Mouse (Mus musculus) heart, adult 18-20 months (tissue): Measurements from ENCODE around the gene Tec. TPM values are rescaled to one million over a fixed set of nuclear protein-coding genes. Genes with fewer than 3 reads are reported as not detected.

Source experiments
- DNase-seq, 2 experiments: peaks; one replicate each; pipeline ENCODE4 v3.0.0; 2021 to 2022; ENCODE audit warnings: mixed read lengths in 1 of 2
- total RNA-seq, 2 experiments: library from RNA; stranded (reverse); gene quantifications; 2 replicates each; pipeline ENCODE4 v1.2.3; 2021

The Tec gene
- total RNA-seq, 2 experiments from 2014 or later: 15.0 to 16.8 TPM

DNA sequence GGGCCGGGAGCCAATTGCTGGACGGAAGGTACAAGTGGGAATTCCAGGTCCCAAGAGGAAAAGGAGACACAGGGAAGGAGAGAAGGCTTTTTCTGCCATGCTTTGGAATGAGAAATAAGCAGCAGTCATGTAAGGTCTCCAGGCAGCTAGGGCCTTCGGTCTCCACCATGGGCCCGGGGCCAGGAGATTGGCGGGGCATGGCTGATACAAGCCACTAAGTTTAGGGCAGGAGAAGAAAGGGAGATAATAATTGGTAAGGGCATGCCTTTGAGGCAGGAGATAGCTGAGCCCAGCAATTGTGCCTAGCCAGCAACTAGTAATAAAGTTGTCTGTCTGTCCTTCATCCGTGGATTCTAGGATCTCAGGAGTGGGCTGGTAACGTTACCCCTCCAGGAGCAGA lies 85.2 kb downstream of the Tec start:
- no peak for DNase-seq

DNA sequence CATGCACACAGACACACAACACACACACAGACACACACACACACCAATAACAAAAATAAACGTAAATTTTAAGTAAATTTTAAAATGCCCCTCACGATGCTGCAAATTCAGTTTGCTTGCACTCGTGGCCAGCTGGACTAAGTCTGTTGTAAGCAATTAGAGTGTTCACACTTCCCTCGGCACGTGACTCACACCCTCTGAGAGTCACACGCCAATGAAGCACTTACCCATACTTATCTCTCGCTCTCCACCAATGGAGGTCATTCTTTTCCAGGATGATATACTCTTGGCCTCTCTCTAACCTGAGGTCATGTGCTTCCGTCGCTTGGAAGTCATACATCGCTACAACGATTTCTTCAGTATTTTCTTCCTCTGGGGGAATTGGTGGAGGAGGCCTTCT lies 86.5 kb downstream of the Tec start:
- DNase-seq: no peak

DNA sequence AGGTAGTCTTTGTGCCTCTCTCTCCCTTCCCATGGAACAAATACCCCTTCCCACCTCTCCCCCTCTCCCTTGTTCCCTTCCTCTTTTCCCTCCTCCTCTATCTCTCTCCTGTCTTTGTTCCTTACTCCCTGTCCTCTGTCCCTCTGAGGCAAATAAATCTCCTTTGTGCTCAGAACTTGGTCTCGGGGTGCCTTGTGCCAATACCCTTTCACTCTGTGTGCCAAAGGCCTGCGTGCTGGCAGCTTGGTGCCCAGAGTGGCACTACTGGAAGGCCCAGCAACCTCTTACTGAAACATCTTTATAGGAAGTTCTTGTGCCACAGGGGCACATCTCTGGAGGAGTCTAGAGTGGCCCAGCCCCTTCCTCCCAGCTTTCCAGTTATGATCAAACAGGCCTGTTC lies 91.7 kb downstream of the Tec start:
- DNase-seq: no peak

DNA sequence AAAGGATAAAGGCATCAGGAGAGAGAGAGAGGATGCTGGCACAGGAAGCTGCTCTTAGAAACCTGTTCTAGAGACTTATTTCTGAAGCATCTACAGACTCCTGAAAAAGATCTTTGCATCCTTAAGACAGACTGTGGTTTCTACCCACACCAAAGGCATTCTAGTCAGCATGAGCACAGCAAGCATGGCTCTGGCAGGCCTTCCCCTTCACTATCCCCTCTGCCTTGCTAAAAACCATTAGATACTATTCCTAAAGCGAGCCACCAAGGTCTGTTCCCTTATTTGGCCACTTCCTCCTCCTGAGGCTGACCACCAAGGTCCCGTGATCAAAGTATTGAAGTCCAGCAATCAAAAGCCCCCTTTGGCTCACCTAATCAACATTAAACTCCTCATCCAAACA lies 92.2 kb downstream of the Tec start:
- no peak for DNase-seq

DNA sequence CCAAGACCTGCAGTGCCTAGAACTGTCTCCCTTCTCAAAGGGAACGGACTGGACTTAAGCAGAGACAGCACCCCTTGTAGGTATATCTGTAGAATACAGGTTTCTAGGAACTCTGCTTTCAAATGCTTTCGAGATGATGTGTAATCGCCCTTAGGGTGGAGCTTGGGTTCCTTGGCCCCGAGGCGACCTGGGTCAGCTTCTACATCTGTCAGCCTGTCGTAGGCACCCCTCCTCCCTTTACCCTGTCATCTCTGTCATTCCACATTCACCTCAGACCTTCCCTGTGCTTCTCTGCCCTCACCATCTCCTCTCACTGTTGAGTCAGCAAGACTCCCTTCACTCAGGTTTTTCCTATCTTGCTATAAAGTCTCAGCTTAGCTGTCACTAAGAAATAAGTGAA lies 98.4 kb downstream of the Tec start:
- DNase-seq: no peak

DNA sequence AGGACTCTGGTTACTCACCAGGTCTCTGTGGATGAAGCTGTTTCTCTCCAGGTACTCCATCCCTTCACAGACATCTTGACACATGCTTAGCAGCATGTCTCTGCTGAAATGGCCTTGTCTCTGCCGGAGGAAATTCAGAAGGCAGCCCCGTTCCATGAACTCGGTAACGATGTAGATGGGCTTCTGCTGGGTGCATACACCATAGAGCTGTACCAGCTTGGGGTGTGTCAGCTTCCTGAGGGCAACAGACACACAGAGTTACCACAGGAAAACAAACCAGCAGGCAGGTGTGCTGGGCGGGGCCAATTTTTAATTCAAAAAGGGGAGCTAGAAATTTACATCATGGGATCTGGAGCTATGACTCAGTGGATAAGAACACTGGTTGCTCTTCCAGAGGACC lies 104.7 kb downstream of the Tec start:
- DNase-seq: no peak

DNA sequence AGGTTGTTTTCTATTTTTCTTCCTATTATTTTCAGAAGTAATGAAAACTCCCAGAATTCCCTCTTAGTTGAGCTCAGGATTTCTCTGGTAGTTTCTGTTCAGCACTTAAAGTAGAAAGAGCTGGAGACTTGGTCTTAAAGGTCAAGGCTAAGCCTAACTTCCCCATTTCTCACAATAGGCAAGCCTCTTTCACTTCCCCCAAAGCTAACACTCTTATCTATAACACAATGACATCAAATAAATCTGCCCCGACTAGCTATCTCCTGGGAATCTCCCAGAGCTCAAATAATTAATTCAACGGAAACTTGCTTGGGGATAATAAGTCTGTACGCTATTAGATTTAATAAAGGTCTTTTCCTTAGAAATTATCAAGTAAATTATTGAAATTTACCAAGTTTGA lies 105.3 kb downstream of the Tec start:
- peak in 1 of 2 experiments; percentile 6 for DNase-seq

DNA sequence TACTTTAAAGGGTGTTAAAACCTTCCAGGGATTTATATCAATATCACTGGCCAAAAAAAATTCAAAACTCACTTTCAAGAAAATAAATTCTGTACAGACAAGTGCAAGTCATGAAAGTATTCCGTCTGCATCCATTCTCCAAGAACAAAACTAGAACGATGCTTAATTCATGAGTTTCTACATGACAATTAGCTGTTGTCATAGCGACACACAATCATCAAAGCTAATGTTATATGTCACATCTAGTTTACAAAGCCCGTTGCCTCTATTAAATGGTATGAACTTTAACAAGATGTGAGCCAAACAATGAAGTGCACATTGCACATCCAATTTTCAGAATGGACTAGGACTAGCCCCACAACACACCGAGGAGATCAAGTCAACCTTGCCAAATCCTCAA lies 106.5 kb downstream of the Tec start:
- DNase-seq: no peak

DNA sequence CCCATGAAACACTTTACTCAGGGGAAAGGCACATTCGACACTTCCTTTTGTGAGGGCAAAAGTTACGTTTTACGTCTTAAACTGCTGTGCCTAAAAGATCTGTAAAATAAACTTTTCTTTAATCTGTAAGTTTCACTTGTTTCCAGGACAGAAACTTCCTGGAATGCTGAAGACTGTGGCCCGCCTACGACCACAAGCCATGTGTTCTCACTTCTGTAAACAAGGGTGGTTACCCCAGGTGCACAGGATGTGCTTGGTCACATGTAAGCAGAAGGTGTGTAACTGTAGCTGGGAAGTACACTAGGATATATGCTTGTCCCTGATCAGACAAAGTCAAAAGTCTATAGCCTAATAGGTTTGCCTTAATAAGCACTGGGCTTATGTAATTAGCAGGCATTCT lies 107.0 kb downstream of the Tec start:
- peak in 1 of 2 experiments; percentile 4 for DNase-seq

DNA sequence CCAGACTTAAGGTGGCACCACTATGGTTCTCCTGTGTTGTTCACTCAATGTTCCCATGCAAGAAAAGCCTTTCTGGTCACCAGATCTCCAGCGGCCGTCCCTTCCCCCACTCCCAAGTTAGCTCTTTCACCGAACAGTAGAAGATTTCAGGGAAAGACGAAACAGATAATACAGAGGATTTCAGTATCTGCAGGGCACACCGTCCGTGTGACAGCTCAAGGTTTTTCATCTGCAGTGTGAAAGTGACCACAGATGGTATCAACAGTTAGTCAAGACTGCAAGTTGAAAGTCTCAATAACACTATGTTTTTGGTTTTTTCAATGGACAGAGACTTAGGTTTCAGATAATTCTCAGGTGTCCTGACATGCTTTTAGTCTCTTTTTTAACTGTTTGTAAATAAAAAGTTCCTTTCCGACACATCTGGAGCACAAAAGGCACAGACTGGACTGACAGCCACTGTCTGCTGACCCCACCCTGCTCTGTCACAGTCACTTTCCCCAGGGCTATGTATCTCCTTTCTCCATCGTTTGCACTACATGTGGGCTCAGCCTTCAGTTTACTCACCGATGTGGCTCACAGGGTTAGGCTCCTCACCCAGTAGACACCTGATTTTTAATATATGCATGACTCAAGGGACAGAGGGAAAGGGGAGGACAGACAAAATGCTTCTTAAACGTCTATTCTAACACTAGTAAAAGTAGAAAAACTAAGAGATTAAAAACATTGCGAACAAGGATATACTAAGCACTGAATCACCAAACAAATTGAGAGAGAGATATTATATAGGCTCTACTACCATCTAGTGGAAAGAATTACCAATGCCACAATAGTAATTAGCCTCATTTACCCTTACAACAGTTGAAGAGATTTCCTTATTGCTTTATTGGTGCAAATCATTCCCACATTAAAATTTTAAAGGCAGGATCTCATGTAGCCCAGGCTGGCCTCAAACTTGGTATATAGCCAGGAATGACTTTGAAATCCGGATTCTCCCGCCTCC lies 109.1 kb downstream of the Tec start:
- no peak for DNase-seq

DNA sequence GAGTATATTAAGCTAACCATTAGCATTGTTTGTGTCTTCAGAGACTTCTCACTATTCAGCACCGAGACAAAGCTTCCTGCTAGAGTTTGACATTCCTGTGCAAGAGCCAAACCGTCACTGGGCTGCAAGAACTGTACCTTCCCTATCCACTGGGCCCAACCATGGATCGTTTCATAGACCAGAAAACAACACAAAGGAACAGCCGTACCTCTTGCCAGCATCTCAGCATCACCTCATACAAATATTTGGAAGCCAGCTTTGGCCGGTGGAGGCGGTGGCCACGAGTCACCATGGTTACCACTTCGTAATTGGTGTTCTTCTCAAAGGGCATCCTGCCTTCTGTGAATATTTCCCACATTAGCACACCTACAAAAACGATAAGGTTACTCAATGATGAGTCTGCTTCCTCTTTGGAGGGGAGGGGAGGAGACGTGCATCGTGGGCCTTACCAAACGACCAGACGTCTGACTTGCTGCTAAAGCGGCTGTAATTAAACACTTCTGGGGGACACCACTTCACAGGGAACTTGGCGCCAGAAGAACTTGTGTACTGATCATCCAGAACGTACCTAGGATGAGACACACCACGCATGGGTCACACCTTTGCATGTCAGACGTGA lies 111.0 kb downstream of the Tec start:
- peak in 1 of 2 experiments; percentile 4 for DNase-seq

DNA sequence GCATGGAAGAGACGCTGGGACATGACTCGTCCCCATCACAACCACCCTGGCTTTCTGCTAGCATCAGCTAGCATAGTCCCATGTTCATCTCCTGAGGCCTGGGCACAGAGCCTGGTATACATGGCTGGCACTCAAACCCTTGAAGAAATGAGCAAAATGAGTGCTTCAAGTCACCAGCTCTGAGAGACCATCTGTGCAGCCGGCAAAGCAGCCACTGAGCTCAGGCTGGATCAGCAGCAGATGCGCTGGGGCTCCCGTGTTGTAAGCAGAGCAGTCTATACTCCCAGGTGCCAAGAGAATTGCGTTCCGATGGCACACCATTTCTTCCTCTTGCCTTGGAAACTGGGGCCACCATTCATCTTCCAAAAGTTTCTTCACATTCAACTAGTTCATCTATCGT lies 112.3 kb downstream of the Tec start:
- no peak for DNase-seq

DNA sequence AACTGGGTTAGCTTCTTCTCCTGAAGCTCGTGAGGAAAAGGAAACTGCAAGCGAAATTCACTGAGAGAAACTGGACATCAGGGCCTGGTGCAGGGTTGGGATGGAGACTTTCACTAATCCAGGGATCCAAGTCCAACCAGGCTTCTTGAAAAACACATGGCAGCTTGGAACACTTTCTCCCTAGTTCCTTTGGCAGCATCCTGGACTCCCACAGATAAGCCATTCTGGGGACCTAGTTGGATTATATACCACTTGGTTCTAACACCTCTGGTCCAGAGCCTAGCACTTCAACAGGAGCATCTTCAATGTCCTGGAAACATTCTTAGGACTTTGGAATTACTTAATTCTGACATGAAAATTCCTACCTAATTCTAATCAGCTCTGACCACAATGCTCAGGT lies 113.2 kb downstream of the Tec start:
- DNase-seq: no peak

DNA sequence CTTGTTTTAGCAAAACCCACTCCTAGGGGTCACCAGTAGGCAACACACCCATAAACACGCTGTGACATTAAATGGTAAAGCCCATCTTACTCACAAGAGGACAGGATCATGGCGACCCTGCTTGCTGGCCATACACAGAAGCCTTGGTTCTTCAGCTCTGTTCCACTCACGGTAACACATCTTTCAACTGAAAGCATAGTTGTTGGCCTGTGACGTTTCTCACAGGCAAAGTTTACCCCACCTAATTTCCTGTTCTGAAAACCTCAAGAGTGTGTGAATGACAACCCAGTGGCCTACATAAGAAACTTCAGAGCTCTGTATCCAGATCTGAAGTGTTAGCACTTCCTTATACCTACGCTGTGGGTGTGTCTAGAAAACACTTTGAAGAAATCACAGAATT lies 115.7 kb downstream of the Tec start, which contains the start of gene Txk:
Gene Txk (minus strand): TSS at position 193 of the 400 bp plus-strand sequence.
- DNase-seq: peak in 1 of 2 experiments; percentile 4

DNA sequence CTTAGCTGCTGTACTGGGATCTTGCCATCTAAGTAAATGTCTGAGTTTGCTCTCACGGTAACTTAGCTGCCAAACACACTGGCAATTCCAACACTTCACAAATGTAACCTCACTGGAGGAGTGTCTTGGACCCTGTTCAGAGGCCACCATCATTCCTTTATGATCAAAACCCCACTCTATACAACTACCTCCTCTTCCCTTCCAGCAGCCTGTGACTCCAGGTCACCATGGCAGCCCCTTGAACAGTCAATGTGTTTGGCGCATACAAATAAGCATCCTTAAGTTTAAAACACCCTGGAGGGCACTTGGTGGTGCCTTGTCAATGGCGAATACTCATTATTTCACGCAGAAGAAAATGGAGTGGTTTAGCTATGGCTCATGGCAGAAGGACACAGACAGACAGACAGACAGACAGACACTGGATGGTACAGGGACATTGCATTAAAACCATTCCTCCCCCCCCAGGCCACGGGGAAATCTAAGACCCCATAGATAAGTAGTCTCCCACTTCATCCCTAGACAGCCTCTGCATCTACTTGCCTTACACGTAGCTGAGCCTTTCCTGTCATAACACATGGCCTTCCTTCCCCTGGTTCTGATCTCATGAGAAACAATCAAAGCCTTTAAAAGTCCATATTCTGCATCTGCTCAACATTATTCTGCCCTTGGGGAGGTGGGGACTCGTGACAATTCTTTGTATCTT lies 117.1 kb downstream of the Tec start:
- no peak for DNase-seq

DNA sequence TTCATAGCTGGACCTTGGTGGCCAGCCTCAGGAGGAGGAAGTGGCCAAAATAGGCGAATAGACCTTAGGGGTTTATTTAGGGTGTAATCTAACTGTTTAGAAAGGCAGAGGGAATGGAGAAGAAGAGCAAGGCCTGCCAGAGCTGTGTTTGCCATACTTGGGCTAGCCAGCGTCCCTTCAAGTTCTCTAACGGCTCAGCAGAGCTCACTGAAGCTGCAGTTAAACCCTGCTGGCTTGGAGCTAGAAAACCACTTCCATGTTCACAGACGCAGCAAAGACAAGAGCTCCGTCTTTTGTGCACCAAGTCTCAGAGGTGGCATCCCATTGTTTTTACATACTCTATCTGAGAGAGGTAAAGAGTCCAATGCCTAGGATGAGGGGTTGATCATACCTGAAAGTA lies 118.1 kb downstream of the Tec start:
- no peak for DNase-seq

DNA sequence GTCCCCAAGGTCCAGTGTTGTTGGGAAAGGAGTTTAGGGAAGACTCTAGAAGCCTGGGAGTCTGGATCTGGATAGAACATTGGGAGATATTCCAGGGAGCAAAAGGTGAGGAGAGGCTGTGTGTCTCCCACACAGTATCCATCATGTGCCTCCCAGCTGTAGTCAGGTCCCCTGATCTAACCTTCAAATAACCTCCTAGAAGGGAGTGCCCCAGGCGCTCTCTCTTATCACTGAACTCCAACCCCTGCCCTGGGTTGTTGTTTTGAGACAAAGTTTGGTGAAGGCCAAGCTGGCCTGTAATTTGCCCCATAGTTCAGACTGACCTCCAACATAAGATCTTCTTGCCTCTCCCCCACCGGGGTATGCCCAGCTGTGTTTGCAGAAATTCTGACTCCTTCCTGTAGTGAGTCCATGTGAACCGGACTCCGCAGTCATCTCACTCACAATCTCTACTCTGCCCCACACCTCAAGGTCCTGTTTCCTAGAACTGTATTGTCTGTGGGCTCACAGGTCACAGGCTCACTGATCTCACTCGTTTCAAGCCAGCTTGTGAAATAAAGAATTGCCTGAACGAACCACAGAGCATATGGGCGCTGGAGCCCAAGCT lies 119.5 kb downstream of the Tec start:
- no peak for DNase-seq

DNA sequence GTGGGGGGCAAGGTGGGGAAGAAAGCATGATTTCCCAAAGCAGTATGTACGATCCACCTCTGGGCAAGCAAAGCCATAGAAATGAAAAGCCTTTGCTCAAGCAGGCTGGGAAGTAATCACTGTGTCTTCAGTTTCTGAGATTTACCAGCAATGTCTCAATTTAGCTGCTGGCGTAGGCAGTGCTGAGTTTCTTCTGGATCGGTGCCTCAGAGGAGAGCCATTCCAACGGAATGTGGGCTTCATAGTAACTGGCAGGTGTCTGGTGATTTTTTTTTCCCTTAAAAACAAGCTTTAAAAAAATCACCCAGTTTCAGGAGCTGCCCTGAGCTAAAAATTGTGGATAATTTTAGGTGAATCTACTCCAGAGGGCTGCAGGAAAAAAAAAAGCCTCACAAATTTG lies 120.9 kb downstream of the Tec start:
- peak in 1 of 2 experiments; percentile 14 for DNase-seq

DNA sequence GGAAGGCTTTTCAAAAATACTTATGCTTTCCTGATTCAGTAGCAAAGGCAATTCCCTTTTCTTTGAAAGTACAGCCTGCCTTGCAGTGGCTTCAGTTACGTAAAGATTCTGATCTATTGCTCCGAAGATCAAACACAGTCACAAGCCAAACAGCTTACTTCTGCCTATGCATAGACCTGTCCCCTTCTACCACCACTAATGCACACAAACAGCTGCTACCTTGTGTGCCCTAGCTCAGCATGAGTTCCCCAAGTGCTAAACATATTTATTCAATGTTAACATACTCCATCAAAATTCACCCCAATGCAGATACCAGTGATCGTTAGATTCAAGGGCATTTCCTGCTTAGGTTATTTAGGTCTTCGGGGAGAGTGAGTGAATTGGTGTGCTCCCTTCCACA lies 121.8 kb downstream of the Tec start:
- DNase-seq: no peak

DNA sequence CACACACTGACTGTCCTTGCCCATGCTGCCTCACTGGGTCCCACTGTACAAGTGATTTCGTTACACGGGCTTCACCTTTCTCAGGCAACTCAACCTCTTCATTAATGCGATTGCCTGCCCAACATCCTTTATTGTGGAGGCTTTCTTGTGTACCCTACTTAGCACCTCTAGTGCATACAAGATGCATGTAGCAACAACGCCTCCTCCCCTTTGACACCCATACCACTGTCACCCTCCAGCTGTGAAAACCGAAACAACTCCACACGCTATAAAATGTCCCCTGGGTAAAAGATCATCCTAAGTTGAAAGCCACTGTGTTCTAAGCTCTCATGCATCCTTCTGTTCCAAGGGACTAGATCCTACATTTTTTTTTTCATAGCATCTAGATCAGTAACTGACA lies 125.2 kb downstream of the Tec start:
- no peak for DNase-seq

DNA sequence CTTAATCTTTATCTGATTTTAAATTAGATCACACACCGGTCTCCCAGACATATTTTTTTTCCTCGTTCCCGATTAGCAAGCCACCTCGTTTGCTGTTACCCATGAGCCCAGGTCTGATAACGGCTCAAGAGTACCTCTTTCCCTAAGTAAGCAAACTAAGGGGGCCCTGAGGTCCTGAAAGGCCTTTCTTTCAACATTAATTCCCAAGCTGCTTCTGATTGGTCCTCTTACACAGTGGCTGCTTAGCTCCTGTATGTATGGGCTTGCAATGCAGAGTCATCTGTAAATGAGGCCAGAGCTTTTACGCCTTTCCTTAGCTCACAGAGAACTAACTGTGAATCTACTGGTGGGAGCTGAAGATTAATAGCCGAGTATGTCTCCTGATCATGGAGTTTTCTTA lies 131.4 kb downstream of the Tec start:
- DNase-seq: no peak

DNA sequence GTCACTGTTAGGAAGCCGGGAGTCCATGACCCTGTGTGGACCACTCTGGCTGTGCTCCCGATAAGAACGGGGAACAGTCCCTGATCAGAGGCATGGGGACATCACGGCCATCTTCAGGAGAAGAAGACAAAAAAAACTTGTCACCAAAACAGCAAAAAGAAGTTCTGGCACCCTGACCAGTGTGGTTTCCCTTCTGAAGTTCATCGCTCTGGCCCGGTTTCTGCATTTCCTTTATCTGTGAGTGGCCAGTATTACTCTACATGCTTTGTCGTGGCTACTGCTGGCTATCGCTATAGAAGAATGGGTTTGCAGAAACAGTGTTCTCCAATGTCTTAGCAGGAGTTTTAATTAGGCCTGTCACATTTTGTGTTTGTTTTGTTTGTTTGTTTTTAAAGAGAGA lies 131.8 kb downstream of the Tec start:
- no peak for DNase-seq

DNA sequence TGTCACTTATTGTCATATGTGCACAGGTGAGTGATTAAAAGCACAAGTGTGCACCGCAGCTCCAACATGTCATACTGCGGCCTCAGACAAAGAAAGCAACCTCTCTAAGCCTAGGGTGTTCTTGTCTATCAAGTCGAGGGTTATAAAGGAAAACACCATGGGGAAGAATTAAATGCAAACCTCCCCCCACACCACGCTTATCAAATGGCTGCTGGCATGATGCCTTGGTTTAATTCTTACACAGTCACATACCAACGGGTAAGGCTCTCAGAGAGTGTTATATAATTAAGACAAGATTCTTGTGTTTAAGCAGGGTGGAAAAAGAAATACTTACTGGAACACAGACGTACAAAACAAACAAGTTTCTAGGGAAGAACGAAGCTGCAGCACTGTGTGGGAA lies 132.5 kb downstream of the Tec start:
- no peak for DNase-seq
